Mouse (Mus musculus): ENCODE data around the gene Fam57a.

GRCm38 (mm10) chr11:76150980-76151379 is 28.5 kb upstream of the Fam57a start:
- TF ChIP-seq CTCF (IDR thresholded peaks at IDR 0.05; ENCODE audit: extremely low read depth, insufficient read length, insufficient replicate concordance, low read depth, low read length) (no peak), POLR2A (IDR thresholded peaks at IDR 0.05; ENCODE audit: low read depth, low read length) (no peak)
